Mouse (Mus musculus) lung, embryonic 14.5 days (tissue): ENCODE measurements around the gene Atxn1. TPM values are rescaled to one million over a fixed set of nuclear protein-coding genes. Genes with fewer than 3 reads are reported as not detected.

ENCODE experiments used
- ATAC-seq: fragments of 200-750 bp; cut with Nextera tagmentation; 2 replicates; pipeline ENCODE4 v1.8.0; 2017; ENCODE audit warnings: mild to moderate bottlenecking, moderate TSS enrichment, moderate library complexity; ENCODE audit not compliant: insufficient read depth
- DNase-seq: peaks from one replicate; pipeline ENCODE4 v3.0.0-alpha.2; 2015
- H3K27ac ChIP-seq: fragments of 300-500 bp; sonication (generic); 2 replicates; pipeline ENCODE4 v1.5.1; 2014; ENCODE audit warnings: low read depth, mild to moderate bottlenecking, moderate library complexity
- H3K27me3 ChIP-seq: fragments of 300-500 bp; sonication (generic); 2 replicates; pipeline ENCODE4 v1.6.1; 2014; ENCODE audit warnings: low read length, control low read depth; ENCODE audit not compliant: insufficient read depth
- H3K36me3 ChIP-seq: fragments of 300-500 bp; sonication (generic); 2 replicates; pipeline ENCODE4 v1.6.1; 2014; ENCODE audit warnings: control low read depth; ENCODE audit not compliant: insufficient read depth
- H3K4me1 ChIP-seq: fragments of 300-500 bp; sonication (generic); 2 replicates; pipeline ENCODE4 v1.6.1; 2014; ENCODE audit warnings: antibody characterized with exemption, control low read depth; ENCODE audit not compliant: insufficient read depth
- H3K4me2 ChIP-seq: fragments of 300-500 bp; sonication (generic); 2 replicates; pipeline ENCODE4 v1.6.1; 2014; ENCODE audit warnings: mild to moderate bottlenecking
- H3K4me3 ChIP-seq: fragments of 300-500 bp; sonication (generic); 2 replicates; pipeline ENCODE4 v1.5.1; 2014; ENCODE audit warnings: low read depth, low read length
- H3K9ac ChIP-seq: fragments of 300-500 bp; sonication (generic); 2 replicates; pipeline ENCODE4 v1.6.1; 2014
- H3K9me3 ChIP-seq: fragments of 300-500 bp; sonication (generic); 2 replicates; pipeline ENCODE4 v1.6.1; 2016; ENCODE audit warnings: low read depth, low read length, control low read depth
- CTCF ChIP-seq: IDR thresholded peaks from 2 replicates; pipeline ENCODE4 v1.5.1; 2016; ENCODE audit warnings: antibody characterized with exemption, low read depth
- WGBS: fragments of 180-500 bp; shearing (Covaris S2); extraction: QIAGEN DNeasy Blood & Tissue Kit; methylation state at CpG from one replicate; pipeline ENCODE4 v1.1.7; 2014; 5-methylcytosine and 5-hydroxymethylcytosine counted together
- polyA plus RNA-seq: library from polyadenylated mRNA; unstranded; fragments of >200 nt; fragmentation: Nextera tagmentation; extraction: Ambion mirVana; gene quantifications from 2 replicates; pipeline ENCODE4 v1.2.1, GENCODE M21; 2014

Gene Atxn1
- polyA plus RNA-seq, 1 experiment from 2014 or later, result 3.9 TPM

DNA sequence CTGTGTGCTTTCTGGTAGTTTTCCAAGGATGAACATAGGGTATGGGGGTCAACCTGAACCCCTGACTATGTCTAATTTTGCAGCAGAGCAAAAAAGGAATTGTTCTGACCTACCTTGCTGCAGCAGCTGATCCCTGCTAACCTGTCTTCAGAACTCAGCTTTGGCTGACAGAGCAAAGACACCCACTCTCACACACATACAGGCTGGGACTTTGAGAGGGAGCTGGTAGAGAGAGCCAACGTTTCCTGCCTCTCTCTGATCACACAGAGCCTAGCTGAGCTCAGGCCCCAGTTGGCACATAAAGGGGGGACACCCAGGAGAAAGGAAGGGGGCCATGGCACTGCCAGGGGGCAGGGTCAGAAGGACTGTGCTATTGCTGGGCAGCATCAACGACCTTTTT is 356.9 kb downstream of the Atxn1 start:
- Histone ChIP-seq H3K27me3 (no peaks in the 10 kb centered on the region), H3K27ac (no peak overlapping the region), H3K36me3 (no peaks in the 10 kb centered on the region), H3K4me3 (no peak overlapping the region), H3K9me3 (no peaks in the 10 kb centered on the region), H3K9ac (no peak overlapping the region), H3K4me1 (no peaks in the 10 kb centered on the region), H3K4me2 (no peak overlapping the region)
- TF ChIP-seq CTCF, result no peak
- 43% methylated on average over 2 of the region's 2 CpGs for WGBS
- DNase-seq (no peak), ATAC-seq (no peak)

DNA sequence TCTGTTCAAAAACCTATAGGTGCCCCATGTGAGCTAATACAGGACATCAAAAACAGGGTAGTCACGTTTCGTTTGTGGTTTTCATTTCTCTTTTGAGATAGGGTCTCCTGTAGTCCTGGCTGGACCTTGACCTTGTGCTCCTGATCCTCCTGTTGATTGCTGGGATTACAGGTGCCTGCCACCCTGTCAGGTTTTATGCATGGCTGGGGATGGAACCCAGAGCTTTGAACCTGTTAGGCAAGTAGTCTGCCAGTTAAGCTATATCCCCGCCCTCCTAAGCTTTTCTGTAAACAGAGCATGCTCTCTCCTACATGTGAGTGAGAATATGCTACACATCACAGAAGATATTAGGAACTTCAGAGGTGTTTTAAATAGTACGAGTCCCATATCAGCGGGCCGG is 361.2 kb downstream of the Atxn1 start:
- Histone ChIP-seq H3K27me3 (no peaks in the 10 kb centered on the region), H3K4me2 (no peak overlapping the region), H3K36me3 (no peaks in the 10 kb centered on the region), H3K4me1 (no peaks in the 10 kb centered on the region), H3K9me3 (no peaks in the 10 kb centered on the region), H3K27ac (no peak overlapping the region), H3K9ac (no peak overlapping the region), H3K4me3 (no peak overlapping the region)
- no peak for DNase-seq
- 77% methylated on average over 6 of the region's 6 CpGs for WGBS
- no peak for TF ChIP-seq CTCF
- ATAC-seq, result no peak

DNA sequence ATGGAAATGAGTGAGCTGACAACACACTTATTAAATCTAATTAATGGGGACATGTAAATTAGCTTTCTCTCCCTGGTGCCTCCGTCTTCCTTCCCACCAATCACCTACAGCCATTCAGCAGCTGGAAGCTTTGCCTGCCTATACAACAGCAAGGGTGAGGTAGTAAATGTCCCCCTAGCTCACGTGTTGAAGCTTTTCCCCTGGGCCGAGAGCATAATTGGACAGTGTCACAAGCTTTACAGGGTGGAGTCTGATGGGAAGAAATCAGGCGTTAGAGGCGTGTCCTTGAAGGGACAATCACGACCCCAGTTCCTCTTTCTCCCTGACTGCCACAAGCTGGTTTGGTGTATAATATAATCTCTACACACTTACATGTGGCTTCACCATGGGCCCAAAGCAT is 364.4 kb downstream of the Atxn1 start:
- H3K9me3 ChIP-seq, result no peaks in the 10 kb centered on the region
- no peaks in the 10 kb centered on the region for H3K27me3 ChIP-seq
- no peak overlapping the region for H3K4me3 ChIP-seq
- no peak for TF ChIP-seq CTCF
- WGBS, result 67% methylated on average over 6 of the region's 6 CpGs
- no peak for DNase-seq
- H3K4me2 ChIP-seq, result no peak overlapping the region
- H3K27ac ChIP-seq, result no peak overlapping the region
- no peak overlapping the region for H3K9ac ChIP-seq
- no peaks in the 10 kb centered on the region for H3K36me3 ChIP-seq
- no peak for ATAC-seq
- no peaks in the 10 kb centered on the region for H3K4me1 ChIP-seq

DNA sequence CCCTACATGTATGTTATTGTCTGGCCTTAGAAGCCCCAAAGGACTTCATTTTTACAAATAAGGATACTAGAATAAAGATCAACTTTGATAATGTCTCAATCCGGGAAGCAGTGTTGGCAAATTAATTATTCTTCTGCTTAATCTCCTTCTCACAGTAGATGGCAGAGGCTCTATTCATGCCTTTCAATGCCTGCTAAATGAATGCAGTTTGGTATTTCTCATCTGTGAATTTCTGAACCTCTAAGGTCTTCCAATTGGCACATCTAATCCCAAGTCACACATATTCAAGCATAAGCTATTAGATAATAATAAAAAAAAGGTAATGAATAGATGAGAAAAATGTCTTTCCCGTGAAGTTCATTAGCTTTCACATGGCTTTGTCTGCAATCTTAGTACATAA is 365.0 kb downstream of the Atxn1 start:
- H3K36me3 ChIP-seq, result no peaks in the 10 kb centered on the region
- TF ChIP-seq CTCF, result no peak
- ATAC-seq (no peak), DNase-seq (no peak)
- WGBS, result 78% methylated on average over 2 of the region's 2 CpGs
- H3K27ac ChIP-seq, result no peak overlapping the region
- no peak overlapping the region for H3K4me2 ChIP-seq
- no peaks in the 10 kb centered on the region for H3K27me3 ChIP-seq
- H3K9me3 ChIP-seq, result no peaks in the 10 kb centered on the region
- H3K9ac ChIP-seq, result no peak overlapping the region
- H3K4me1 ChIP-seq, result 0 out of 2 replicates have a peak, but pooled peaks cover 1% of the 10 kb centered on the region
- no peak overlapping the region for H3K4me3 ChIP-seq

DNA sequence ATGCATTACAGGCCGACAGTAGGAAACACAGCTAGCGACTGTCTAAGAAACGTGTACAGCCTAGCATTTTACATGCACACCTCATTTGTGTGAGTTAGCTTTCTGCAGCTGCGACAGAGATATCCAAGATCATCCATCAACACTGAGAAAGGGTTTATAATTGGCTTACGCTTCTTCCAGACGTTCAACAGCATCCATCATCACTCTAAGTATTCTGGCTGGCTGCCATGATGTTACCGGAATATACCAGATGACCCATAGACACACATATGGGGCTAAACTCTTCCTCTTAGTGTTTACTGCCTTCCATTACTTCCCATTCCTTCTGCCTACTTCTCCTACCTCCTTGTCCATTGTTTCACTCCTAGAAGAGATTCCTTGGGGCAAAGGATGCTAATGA is 369.4 kb downstream of the Atxn1 start:
- Histone ChIP-seq H3K9me3 (no peaks in the 10 kb centered on the region), H3K27me3 (no peaks in the 10 kb centered on the region), H3K4me2 (no peak overlapping the region), H3K9ac (no peak overlapping the region), H3K27ac (no peak overlapping the region), H3K36me3 (no peaks in the 10 kb centered on the region), H3K4me3 (no peak overlapping the region), H3K4me1 (0 out of 2 replicates have a peak, but pooled peaks cover 3% of the 10 kb centered on the region)
- no peak for TF ChIP-seq CTCF
- DNase-seq (peak; percentile 68), ATAC-seq (no peak)
- 25% methylated on average over 7 of the region's 7 CpGs for WGBS

GRCm38 (mm10) chr13:45593914-45594313 is 370.9 kb downstream of the Atxn1 start:
- WGBS, result 18% methylated on average over 1 of the region's 1 CpGs
- Histone ChIP-seq H3K4me3 (no peak overlapping the region), H3K27ac (no peak overlapping the region), H3K27me3 (no peaks in the 10 kb centered on the region), H3K36me3 (no peaks in the 10 kb centered on the region), H3K4me2 (no peak overlapping the region), H3K9ac (no peak overlapping the region), H3K4me1 (0 out of 2 replicates have a peak, but pooled peaks cover 3% of the 10 kb centered on the region), H3K9me3 (no peaks in the 10 kb centered on the region)
- no peak for TF ChIP-seq CTCF
- DNase-seq (peak; percentile 30), ATAC-seq (peak; percentile 75)

GRCm38 (mm10) chr13:45590898-45591297 is 373.9 kb downstream of the Atxn1 start:
- H3K36me3 ChIP-seq, result no peaks in the 10 kb centered on the region
- ATAC-seq (no peak), DNase-seq (no peak)
- no peaks in the 10 kb centered on the region for H3K9me3 ChIP-seq
- no peak overlapping the region for H3K9ac ChIP-seq
- no peak overlapping the region for H3K4me3 ChIP-seq
- H3K27ac ChIP-seq, result no peak overlapping the region
- TF ChIP-seq CTCF, result no peak
- H3K4me2 ChIP-seq, result no peak overlapping the region
- 0 out of 2 replicates have a peak, but pooled peaks cover 3% of the 10 kb centered on the region for H3K4me1 ChIP-seq
- H3K27me3 ChIP-seq, result no peaks in the 10 kb centered on the region

DNA sequence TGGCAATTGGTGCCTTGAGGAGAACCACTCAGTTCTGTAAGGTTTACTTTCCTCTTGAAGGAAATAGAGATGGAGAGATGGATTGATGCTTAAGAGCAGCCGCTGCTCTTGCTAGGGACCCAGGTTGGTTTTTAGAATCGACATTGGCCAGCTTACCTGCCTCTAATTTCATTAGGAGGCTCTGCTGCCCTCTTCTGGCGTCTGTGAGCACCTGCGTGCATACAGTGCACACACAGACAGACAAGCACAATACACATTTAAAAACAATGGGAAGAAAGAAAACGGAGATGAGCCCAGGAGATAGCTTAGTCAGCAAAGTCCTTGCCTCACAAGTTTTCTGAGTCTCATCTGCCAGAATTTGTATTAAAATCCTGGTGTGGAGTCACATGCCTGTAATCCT is 381.7 kb downstream of the Atxn1 start:
- WGBS, result 86% methylated on average over 5 of the region's 5 CpGs
- H3K9ac ChIP-seq, result no peak overlapping the region
- no peak for DNase-seq

More for the DNA sequence above, 381.7 kb downstream of the Atxn1 start:
- Histone ChIP-seq H3K4me2 (no peak overlapping the region), H3K4me3 (no peak overlapping the region), H3K4me1 (no peaks in the 10 kb centered on the region), H3K36me3 (no peaks in the 10 kb centered on the region), H3K27ac (no peak overlapping the region), H3K9me3 (no peaks in the 10 kb centered on the region), H3K27me3 (no peaks in the 10 kb centered on the region)
- ATAC-seq, result no peak
- peak; percentile 30 for TF ChIP-seq CTCF
